Mouse (Mus musculus) forebrain, postnatal 0 days (tissue): ENCODE data around the gene Spry2. TPM values are rescaled to one million over a fixed set of nuclear protein-coding genes. Genes with fewer than 3 reads are reported as not detected.

ENCODE experiments used
- ATAC-seq: fragments of 200-750 bp; cut with Nextera tagmentation; 2 replicates; pipeline ENCODE4 v1.8.0; 2017; ENCODE audit warnings: mild to moderate bottlenecking, moderate library complexity
- DNase-seq: peaks from one replicate; pipeline ENCODE4 v3.0.0-alpha.2; 2015
- H3K27ac ChIP-seq: fragments of 300-500 bp; sonication (generic); 2 replicates; pipeline ENCODE4 v1.5.1; 2014; ENCODE audit warnings: low read depth, mild to moderate bottlenecking, antibody characterized with exemption, low read length, moderate library complexity, mixed read lengths
- H3K27me3 ChIP-seq: fragments of 300-500 bp; sonication (generic); 2 replicates; pipeline ENCODE4 v1.6.1; 2014; ENCODE audit warnings: mild to moderate bottlenecking, low read length, mixed read lengths; ENCODE audit not compliant: insufficient read depth
- H3K36me3 ChIP-seq: fragments of 300-500 bp; sonication (generic); 2 replicates; pipeline ENCODE4 v1.6.1; 2014; ENCODE audit warnings: mild to moderate bottlenecking, moderate library complexity; ENCODE audit not compliant: insufficient read depth
- H3K4me1 ChIP-seq: fragments of 300-500 bp; sonication (generic); 2 replicates; pipeline ENCODE4 v1.6.1; 2014; ENCODE audit warnings: antibody characterized with exemption; ENCODE audit not compliant: insufficient read depth
- H3K4me2 ChIP-seq: fragments of 300-500 bp; sonication (generic); 2 replicates; pipeline ENCODE4 v1.6.1; 2014; ENCODE audit warnings: low read depth, mild to moderate bottlenecking, moderate library complexity
- H3K4me3 ChIP-seq: fragments of 300-500 bp; sonication (generic); 2 replicates; pipeline ENCODE4 v1.5.1; 2014; ENCODE audit warnings: low read depth, low read length, mixed read lengths
- H3K9ac ChIP-seq: fragments of 300-500 bp; sonication (generic); 2 replicates; pipeline ENCODE4 v1.6.1; 2014; ENCODE audit warnings: mild to moderate bottlenecking
- H3K9me3 ChIP-seq: fragments of 300-500 bp; sonication (generic); 2 replicates; pipeline ENCODE4 v1.6.1; 2016; ENCODE audit warnings: low read length
- CTCF ChIP-seq: sonication (generic); IDR thresholded peaks from 2 replicates; pipeline ENCODE4 v1.5.1; 2016; ENCODE audit warnings: antibody characterized with exemption, control low read depth, low read depth
- WGBS: fragments of 180-500 bp; shearing (Covaris S2); extraction: QIAGEN DNeasy Blood & Tissue Kit; methylation state at CpG from one replicate; pipeline ENCODE4 v1.1.7; 2014; 5-methylcytosine and 5-hydroxymethylcytosine counted together
- polyA plus RNA-seq: library from polyadenylated mRNA; unstranded; fragments of >200 nt; fragmentation: Nextera tagmentation; extraction: Ambion mirVana; gene quantifications from 2 replicates; pipeline ENCODE4 v1.2.1, GENCODE M21; 2015
- total RNA-seq: library from RNA; depleted of rRNA; stranded (reverse); fragments of >200 nt; gene quantifications from 2 replicates; pipeline ENCODE4 v1.2.3, GENCODE M21; 2014

Spry2 gene
- total and polyA plus RNA-seq, 2 experiments from 2014 or later: 26.3 to 56.7 TPM

DNA sequence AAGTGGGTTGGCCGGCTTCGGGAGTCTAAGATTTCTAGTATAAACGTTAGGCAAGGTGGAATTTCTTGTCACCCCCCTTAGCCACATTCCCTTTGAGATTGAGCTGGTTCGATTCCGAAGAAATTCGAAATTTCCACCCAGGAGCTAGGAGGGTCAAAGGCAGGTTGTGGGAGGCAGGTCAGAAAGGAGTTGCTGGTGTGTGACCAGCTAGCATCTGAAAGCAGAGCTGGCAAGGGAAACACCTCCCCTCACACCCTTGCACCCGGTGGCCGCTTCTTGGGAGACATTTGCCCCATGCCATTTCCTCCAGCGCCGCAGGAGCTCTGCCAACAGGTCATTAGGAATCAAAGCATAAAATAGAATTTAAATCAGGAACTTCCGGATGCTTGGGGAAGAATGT, 2.5 kb upstream of the Spry2 start:
- Histone ChIP-seq H3K27ac (peak overlapping the region; percentile 98; the same call in 1 of the 2 replicates), H3K4me1 (0 out of 2 replicates have a peak, but pooled peaks cover 3% of the 10 kb centered on the region), H3K27me3 (no peaks in the 10 kb centered on the region), H3K4me3 (peak overlapping the region; percentile 71), H3K9me3 (no peaks in the 10 kb centered on the region), H3K36me3 (no peaks in the 10 kb centered on the region), H3K4me2 (peak overlapping the region; percentile 95), H3K9ac (peak overlapping the region; percentile 73; the same call in 1 of the 2 replicates)
- WGBS: 6% methylated on average over 11 of the region's 11 CpGs
- no peak for DNase-seq
- no peak for ATAC-seq
- TF ChIP-seq CTCF: no peak

DNA sequence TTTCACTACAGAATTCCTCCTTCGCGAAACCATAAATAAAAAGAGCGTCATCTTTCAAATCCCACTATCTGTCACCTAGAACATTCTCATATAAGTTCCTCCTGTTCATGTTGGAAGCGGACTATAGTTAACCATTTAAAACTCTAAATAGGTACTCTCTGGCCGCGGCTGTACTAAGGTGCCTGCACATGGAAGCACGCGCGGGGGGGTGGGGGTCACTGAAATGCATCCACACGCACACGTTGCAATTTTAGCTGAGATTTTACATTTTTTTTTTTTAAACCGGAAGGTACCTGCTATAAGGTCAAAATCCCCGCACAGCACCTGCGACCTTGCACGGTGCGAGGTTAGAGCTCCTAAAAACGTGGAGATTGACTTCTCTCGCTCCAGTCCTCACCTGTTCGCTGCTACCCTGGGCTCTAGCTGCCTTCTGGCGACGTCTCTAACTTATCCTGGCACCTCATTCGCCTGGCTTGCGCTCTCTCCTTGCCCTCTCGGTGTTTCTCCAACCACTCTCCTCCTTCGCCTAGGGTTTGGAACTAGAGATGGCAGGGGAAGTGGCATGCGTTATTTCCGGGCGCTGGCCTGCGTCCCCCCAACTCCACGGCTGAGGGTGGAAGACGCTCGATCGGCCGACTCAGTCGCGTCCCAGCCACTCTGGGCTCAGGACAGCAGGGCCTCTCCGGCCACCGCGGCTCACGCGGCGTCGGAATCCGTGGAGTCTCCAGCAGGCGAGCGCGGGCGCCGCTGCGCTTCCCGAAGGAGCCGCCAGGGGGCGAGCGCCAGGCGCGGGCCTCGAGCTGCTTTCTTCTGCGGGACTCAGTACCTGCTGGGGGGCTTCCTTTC, 1.9 kb upstream of the Spry2 start:
- peak overlapping the region; percentile 71 for H3K4me3 ChIP-seq
- peak overlapping the region; percentile 98 for H3K27ac ChIP-seq
- DNase-seq (peak; percentile 91), ATAC-seq (peak; percentile 7)
- H3K9ac ChIP-seq: peak overlapping the region; percentile 73
- 0 out of 2 replicates have a peak, but pooled peaks cover 3% of the 10 kb centered on the region for H3K4me1 ChIP-seq
- H3K27me3 ChIP-seq: no peaks in the 10 kb centered on the region
- peak overlapping the region; percentile 95 for H3K4me2 ChIP-seq
- 1% methylated on average over 58 of the region's 58 CpGs for WGBS
- H3K9me3 ChIP-seq: no peaks in the 10 kb centered on the region
- peak; percentile 94 for TF ChIP-seq CTCF
- no peaks in the 10 kb centered on the region for H3K36me3 ChIP-seq

DNA sequence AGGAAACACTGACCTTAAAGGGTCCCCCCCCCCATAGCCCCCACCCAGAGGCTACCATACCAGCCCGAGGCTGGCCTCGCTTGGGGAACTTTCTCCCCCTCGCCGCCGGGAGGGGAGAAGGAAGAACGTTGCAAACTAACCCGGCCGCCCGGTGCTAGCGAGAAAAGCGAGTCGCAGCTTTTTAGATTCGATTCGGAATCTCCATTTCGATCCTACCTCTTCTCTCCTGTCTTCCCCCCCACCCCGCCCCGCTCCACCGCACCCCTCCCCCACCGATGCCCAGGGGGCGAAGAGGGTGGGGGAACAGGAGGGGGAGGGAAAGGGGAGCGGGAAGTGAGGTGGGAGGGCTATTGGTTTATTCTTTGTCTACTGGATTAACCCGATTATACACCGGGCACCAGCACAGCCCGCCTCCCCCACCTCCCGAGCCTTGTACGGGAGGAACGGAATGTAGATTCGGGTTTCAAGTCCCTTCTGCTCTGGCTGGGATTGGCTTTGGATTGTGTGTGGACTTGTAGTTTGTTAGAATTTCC, 1.0 kb upstream of the Spry2 start:
- Histone ChIP-seq H3K4me3 (peak overlapping the region; percentile 71), H3K27ac (peak overlapping the region; percentile 98), H3K27me3 (no peaks in the 10 kb centered on the region), H3K4me1 (0 out of 2 replicates have a peak, but pooled peaks cover 3% of the 10 kb centered on the region), H3K9ac (peak overlapping the region; percentile 73), H3K9me3 (no peaks in the 10 kb centered on the region), H3K4me2 (peak overlapping the region; percentile 95), H3K36me3 (no peaks in the 10 kb centered on the region)
- WGBS: under 1% methylated on average over 25 of the region's 28 CpGs
- ATAC-seq (peak; percentile 40), DNase-seq (peak; percentile 77)
- TF ChIP-seq CTCF: no peak

DNA sequence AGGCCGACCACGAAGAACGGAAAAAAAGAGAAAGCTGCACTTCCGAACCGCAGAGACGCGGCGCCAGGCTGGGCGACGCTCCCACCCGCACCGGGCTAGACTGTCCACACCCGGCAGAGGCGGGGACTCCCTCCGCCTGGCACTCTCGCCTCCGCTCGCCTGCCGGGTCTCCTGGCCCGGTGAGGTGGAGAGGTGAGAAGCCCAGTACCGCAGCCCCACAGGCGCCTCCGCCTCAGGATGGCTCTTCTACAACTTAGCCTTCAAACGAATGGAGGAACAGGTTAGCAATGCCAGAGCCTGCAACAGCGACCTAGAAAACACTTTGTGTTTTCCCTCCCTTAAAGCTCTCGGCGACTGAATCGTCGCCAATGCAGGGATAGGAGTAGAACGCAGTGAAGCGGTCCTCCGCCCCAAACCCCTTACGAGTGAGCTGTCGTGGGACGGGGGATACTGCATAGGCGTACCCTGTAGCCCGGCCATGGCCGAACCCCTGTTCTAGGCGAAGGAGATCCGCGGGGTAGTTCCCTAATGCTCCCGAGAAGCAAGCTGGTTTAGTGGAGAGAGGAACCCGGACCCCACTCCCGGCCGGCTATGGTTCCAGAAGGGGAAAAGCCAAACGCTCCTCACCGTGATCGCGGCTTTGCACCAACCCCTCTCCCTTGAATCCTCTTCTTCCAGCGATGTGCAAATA, 513 bp downstream of the Spry2 start:
- H3K4me1 ChIP-seq: 0 out of 2 replicates have a peak, but pooled peaks cover 3% of the 10 kb centered on the region
- no peaks in the 10 kb centered on the region for H3K36me3 ChIP-seq
- H3K9me3 ChIP-seq: no peaks in the 10 kb centered on the region
- TF ChIP-seq CTCF: no peak
- H3K27me3 ChIP-seq: no peaks in the 10 kb centered on the region
- peak; percentile 63 for DNase-seq
- peak overlapping the region; percentile 95 for H3K4me2 ChIP-seq
- H3K4me3 ChIP-seq: peak overlapping the region; percentile 71
- H3K9ac ChIP-seq: peak overlapping the region; percentile 73
- H3K27ac ChIP-seq: peak overlapping the region; percentile 98
- 2% methylated on average over 50 of the region's 50 CpGs for WGBS
- no peak for ATAC-seq

DNA sequence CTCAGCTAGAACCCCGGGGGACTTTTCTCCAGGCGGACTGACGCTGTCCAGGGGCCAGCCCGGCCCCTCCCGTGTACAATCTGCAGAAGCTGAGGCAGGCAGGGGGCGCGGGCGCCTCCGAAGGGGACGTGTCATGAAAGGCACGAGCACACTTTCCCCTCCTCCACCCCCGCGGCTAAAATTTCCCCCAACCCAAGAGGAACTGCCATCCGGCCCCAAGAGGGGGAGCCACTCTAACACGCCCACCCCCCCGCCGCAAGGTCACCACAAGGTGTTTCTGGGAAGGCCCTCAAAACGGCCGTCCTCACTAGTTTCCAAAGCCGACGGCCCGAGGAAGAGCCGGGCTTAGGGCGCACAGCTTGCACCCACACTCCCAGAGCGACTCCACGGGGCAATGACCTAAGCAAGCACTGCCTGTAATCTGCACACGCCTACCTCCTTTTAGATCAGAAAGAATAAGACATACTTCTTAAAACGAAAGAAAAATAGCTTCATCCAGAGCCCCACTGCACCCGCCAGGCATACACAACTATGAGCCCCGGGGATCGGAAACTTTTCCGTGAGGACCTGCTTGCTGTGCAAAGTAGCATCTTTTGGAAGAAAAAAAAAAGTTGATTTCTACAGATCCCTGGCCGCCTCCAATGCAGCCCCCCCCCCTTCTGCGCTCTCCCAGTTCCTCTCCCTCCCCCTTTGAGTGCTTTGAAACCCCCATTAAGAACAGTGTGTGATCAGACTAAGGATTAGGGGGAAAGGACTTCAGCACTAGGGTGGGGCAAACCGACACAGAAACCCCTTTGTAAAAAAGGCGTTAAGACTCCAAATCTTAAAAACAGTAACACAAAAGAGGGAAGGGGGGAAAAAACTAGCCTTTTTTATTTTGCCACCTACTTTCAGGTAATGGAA, 1.4 kb downstream of the Spry2 start:
- WGBS: 1% methylated on average over 36 of the region's 36 CpGs
- Histone ChIP-seq H3K4me2 (peak overlapping the region; percentile 95), H3K9me3 (no peaks in the 10 kb centered on the region), H3K27me3 (no peaks in the 10 kb centered on the region), H3K9ac (peak overlapping the region; percentile 73), H3K4me3 (peak overlapping the region; percentile 71), H3K27ac (peak overlapping the region; percentile 98), H3K36me3 (no peaks in the 10 kb centered on the region), H3K4me1 (0 out of 2 replicates have a peak, but pooled peaks cover 3% of the 10 kb centered on the region)
- DNase-seq: peak; percentile 57
- ATAC-seq: no peak
- TF ChIP-seq CTCF: peak; percentile 40; the same call in 1 of the 2 replicates

DNA sequence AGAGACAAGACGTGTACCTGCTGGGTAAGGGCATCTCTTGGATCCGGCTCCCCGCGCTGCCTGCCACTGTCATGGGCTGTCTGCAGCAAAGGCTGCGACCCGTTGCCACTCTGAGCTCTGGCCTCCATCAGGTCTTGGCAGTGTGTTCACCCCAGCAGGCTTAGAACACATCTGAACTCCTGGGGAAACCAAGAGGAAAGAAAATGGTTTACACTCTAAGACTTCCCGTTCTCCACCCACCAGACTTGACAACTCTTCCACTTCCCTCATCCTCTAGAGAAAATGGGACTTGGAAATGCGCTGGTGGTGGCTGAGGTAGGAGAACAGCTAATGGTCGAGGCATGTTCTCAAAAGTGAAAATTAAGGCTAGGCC, 3.0 kb downstream of the Spry2 start:
- H3K4me3 ChIP-seq: peak overlapping the region; percentile 71
- H3K9ac ChIP-seq: peak overlapping the region; percentile 73
- ATAC-seq: no peak
- H3K4me2 ChIP-seq: peak overlapping the region; percentile 95
- DNase-seq: peak; percentile 48
- no peaks in the 10 kb centered on the region for H3K27me3 ChIP-seq
- no peaks in the 10 kb centered on the region for H3K36me3 ChIP-seq
- H3K4me1 ChIP-seq: no peaks in the 10 kb centered on the region
- no peak for TF ChIP-seq CTCF
- no peak overlapping the region for H3K27ac ChIP-seq
- no peaks in the 10 kb centered on the region for H3K9me3 ChIP-seq
- 26% methylated on average over 9 of the region's 9 CpGs for WGBS
